Mouse (Mus musculus) neural tube, embryonic 14.5 days (tissue): ENCODE data around the gene Zfyve26. TPM values are rescaled to one million over a fixed set of nuclear protein-coding genes. Genes with fewer than 3 reads are reported as not detected.

Source experiments
- ATAC-seq: fragments of 200-750 bp; cut with Nextera tagmentation; 2 replicates; pipeline ENCODE4 v1.8.0; 2017; ENCODE audit warnings: low read depth, mild to moderate bottlenecking, moderate TSS enrichment, moderate library complexity
- H3K27ac ChIP-seq: fragments of 300-500 bp; sonication (generic); 2 replicates; pipeline ENCODE4 v1.5.1; 2014; ENCODE audit warnings: low read depth, mild to moderate bottlenecking, control low read depth, low read length, moderate library complexity, mixed read lengths
- H3K27me3 ChIP-seq: fragments of 300-500 bp; sonication (generic); 2 replicates; pipeline ENCODE4 v1.6.1; 2014; ENCODE audit warnings: low read length; ENCODE audit not compliant: control insufficient read depth, insufficient read depth
- H3K36me3 ChIP-seq: fragments of 300-500 bp; sonication (generic); 2 replicates; pipeline ENCODE4 v1.6.1; 2014; ENCODE audit warnings: low read length, mixed read lengths; ENCODE audit not compliant: control insufficient read depth, insufficient read depth
- H3K4me1 ChIP-seq: fragments of 300-500 bp; sonication (generic); 2 replicates; pipeline ENCODE4 v1.6.1; 2014; ENCODE audit warnings: low read length; ENCODE audit not compliant: control insufficient read depth, insufficient read depth
- H3K4me2 ChIP-seq: fragments of 300-500 bp; sonication (generic); 2 replicates; pipeline ENCODE4 v1.6.1; 2014; ENCODE audit warnings: mild to moderate bottlenecking, low read depth, low read length, control low read depth
- H3K4me3 ChIP-seq: fragments of 300-500 bp; sonication (generic); 2 replicates; pipeline ENCODE4 v1.5.1; 2014; ENCODE audit warnings: low read depth, low read length, control low read depth, mixed read lengths
- H3K9ac ChIP-seq: fragments of 300-500 bp; sonication (generic); replicated peaks from 2 replicates; pipeline ENCODE4 v1.6.1; 2014; ENCODE audit warnings: low read depth, mild to moderate bottlenecking, control low read depth, low read length, mixed read lengths
- H3K9me3 ChIP-seq: fragments of 300-500 bp; sonication (generic); 2 replicates; pipeline ENCODE4 v1.6.1; 2016; ENCODE audit warnings: low read length; ENCODE audit not compliant: control insufficient read depth
- WGBS: fragments of 180-500 bp; shearing (Covaris S2); extraction: QIAGEN DNeasy Blood & Tissue Kit; methylation state at CpG from one replicate; pipeline ENCODE4 v1.1.7; 2014; 5-methylcytosine and 5-hydroxymethylcytosine counted together
- polyA plus RNA-seq: library from polyadenylated mRNA; unstranded; fragments of >200 nt; fragmentation: Nextera tagmentation; extraction: Ambion mirVana; gene quantifications from 2 replicates; pipeline ENCODE4 v1.2.1, GENCODE M21; 2014

Gene Zfyve26
- polyA plus RNA-seq = 11.6 and 14.1 TPM in 2 replicates

- no peaks in the 10 kb centered on the region for H3K36me3 ChIP-seq
- WGBS = under 1% methylated on average over 29 of the region's 29 CpGs
- H3K27me3 ChIP-seq = no peaks in the 10 kb centered on the region
- H3K4me2 ChIP-seq = peak within 1 kb of the TSS; percentile 82
- H3K27ac ChIP-seq = peak within 1 kb of the TSS; percentile 55; the same call in 1 of the 2 replicates
- H3K4me1 ChIP-seq = peaks cover 5% of the 10 kb centered on the region
- H3K4me3 ChIP-seq = peak within 1 kb of the TSS; percentile 69
- peak; percentile 97 for ATAC-seq
- peak within 1 kb of the TSS; percentile 57 for H3K9ac ChIP-seq
- H3K9me3 ChIP-seq = no peaks in the 10 kb centered on the region
Observed at GRCm38 (mm10) chr12:79296126-79296816, at the start of gene Zfyve26. Gene Zfyve26 (minus strand): TSS chr12:79296304.

GRCm38 (mm10) chr12:79341291-79341845, 45.3 kb upstream of the Zfyve26 start:
- WGBS = 52% methylated on average over 6 of the region's 6 CpGs
- Histone ChIP-seq H3K9me3 (no peaks in the 10 kb centered on the region), H3K27ac (no peak overlapping the region), H3K4me3 (no peak overlapping the region), H3K27me3 (no peaks in the 10 kb centered on the region), H3K36me3 (no peaks in the 10 kb centered on the region), H3K4me1 (no peaks in the 10 kb centered on the region), H3K4me2 (no peak overlapping the region), H3K9ac (no peak overlapping the region)
- no peak for ATAC-seq

GRCm38 (mm10) chr12:79340513-79340912, 44.4 kb upstream of the Zfyve26 start:
- no peak overlapping the region for H3K4me2 ChIP-seq
- H3K27ac ChIP-seq = no peak overlapping the region
- H3K27me3 ChIP-seq = no peaks in the 10 kb centered on the region
- no peak overlapping the region for H3K9ac ChIP-seq
- no peaks in the 10 kb centered on the region for H3K4me1 ChIP-seq
- H3K4me3 ChIP-seq = no peak overlapping the region
- no peak for ATAC-seq
- H3K36me3 ChIP-seq = no peaks in the 10 kb centered on the region
- no peaks in the 10 kb centered on the region for H3K9me3 ChIP-seq
- WGBS = 72% methylated on average over 6 of the region's 6 CpGs

GRCm38 (mm10) chr12:79338791-79339190, 42.7 kb upstream of the Zfyve26 start:
- Histone ChIP-seq H3K9me3 (no peaks in the 10 kb centered on the region), H3K27ac (no peak overlapping the region), H3K4me2 (no peak overlapping the region), H3K9ac (no peak overlapping the region), H3K4me1 (no peaks in the 10 kb centered on the region), H3K4me3 (no peak overlapping the region), H3K36me3 (no peaks in the 10 kb centered on the region), H3K27me3 (no peaks in the 10 kb centered on the region)
- 88% methylated on average over 8 of the region's 8 CpGs for WGBS
- ATAC-seq = no peak

GRCm38 (mm10) chr12:79331722-79332121, 35.6 kb upstream of the Zfyve26 start:
- Histone ChIP-seq H3K27me3 (no peaks in the 10 kb centered on the region), H3K9ac (no peak overlapping the region), H3K4me3 (no peak overlapping the region), H3K36me3 (no peaks in the 10 kb centered on the region), H3K4me1 (no peaks in the 10 kb centered on the region), H3K27ac (no peak overlapping the region), H3K9me3 (no peaks in the 10 kb centered on the region), H3K4me2 (no peak overlapping the region)
- no peak for ATAC-seq
- 94% methylated on average over 4 of the region's 4 CpGs for WGBS

GRCm38 (mm10) chr12:79330571-79330970, 34.5 kb upstream of the Zfyve26 start:
- H3K4me3 ChIP-seq = no peak overlapping the region
- no peaks in the 10 kb centered on the region for H3K36me3 ChIP-seq
- H3K9me3 ChIP-seq = no peaks in the 10 kb centered on the region
- ATAC-seq = no peak
- H3K27me3 ChIP-seq = no peaks in the 10 kb centered on the region
- H3K4me2 ChIP-seq = no peak overlapping the region
- 83% methylated on average over 2 of the region's 2 CpGs for WGBS
- H3K27ac ChIP-seq = no peak overlapping the region
- H3K9ac ChIP-seq = no peak overlapping the region
- H3K4me1 ChIP-seq = no peaks in the 10 kb centered on the region

GRCm38 (mm10) chr12:79327868-79328267, 31.8 kb upstream of the Zfyve26 start:
- Histone ChIP-seq H3K4me1 (no peaks in the 10 kb centered on the region), H3K27me3 (no peaks in the 10 kb centered on the region), H3K4me3 (no peak overlapping the region), H3K4me2 (no peak overlapping the region), H3K36me3 (no peaks in the 10 kb centered on the region), H3K9ac (no peak overlapping the region), H3K9me3 (no peaks in the 10 kb centered on the region), H3K27ac (no peak overlapping the region)
- no peak for ATAC-seq
- WGBS = 95% methylated on average over 2 of the region's 2 CpGs

- 79% methylated on average over 2 of the region's 2 CpGs for WGBS
- ATAC-seq = no peak
- H3K9me3 ChIP-seq = no peaks in the 10 kb centered on the region
- H3K4me1 ChIP-seq = no peaks in the 10 kb centered on the region
- H3K27ac ChIP-seq = no peak overlapping the region
- no peak overlapping the region for H3K4me3 ChIP-seq
- no peaks in the 10 kb centered on the region for H3K27me3 ChIP-seq
- H3K36me3 ChIP-seq = no peaks in the 10 kb centered on the region
- no peak overlapping the region for H3K9ac ChIP-seq
- H3K4me2 ChIP-seq = no peak overlapping the region
Observed at GRCm38 (mm10) chr12:79326745-79327144, 30.6 kb upstream of the Zfyve26 start.

- no peak overlapping the region for H3K4me3 ChIP-seq
- H3K27me3 ChIP-seq = no peaks in the 10 kb centered on the region
- ATAC-seq = no peak
- no peak overlapping the region for H3K9ac ChIP-seq
- H3K4me1 ChIP-seq = no peaks in the 10 kb centered on the region
- 74% methylated on average over 2 of the region's 2 CpGs for WGBS
- H3K4me2 ChIP-seq = no peak overlapping the region
- no peaks in the 10 kb centered on the region for H3K9me3 ChIP-seq
- H3K36me3 ChIP-seq = no peaks in the 10 kb centered on the region
- no peak overlapping the region for H3K27ac ChIP-seq
Observed at GRCm38 (mm10) chr12:79326236-79326635, 30.1 kb upstream of the Zfyve26 start.
